Mouse (Mus musculus) ES-E14 (cell line): ENCODE data around the gene Bod1l. TPM values are rescaled to one million over a fixed set of nuclear protein-coding genes. Genes with fewer than 3 reads are reported as not detected.
A peak's percentile ranks its signal among the peaks of the same experiment; 100 is the strongest.

Source experiments
- DNase-seq: peaks from one replicate; pipeline ENCODE4 v3.0.0-alpha.2; 2013; ENCODE audit warnings: low read depth, low spot score
- H3K27ac ChIP-seq: 2 replicates; pipeline ENCODE4 v1.5.1; 2012; ENCODE audit warnings: low read depth, mild to moderate bottlenecking, low read length, moderate library complexity, mixed read lengths; ENCODE audit not compliant: poor library complexity, insufficient read depth, severe bottlenecking
- H3K36me3 ChIP-seq: 2 replicates; pipeline ENCODE4 v1.6.1; 2012; ENCODE audit warnings: mild to moderate bottlenecking, low read length, moderate library complexity, mixed read lengths; ENCODE audit not compliant: control insufficient read depth, poor library complexity, insufficient read depth, severe bottlenecking
- H3K4me1 ChIP-seq, 2 experiments: fragments of 150-350 bp in 1 of 2; sonication (generic) in 1 of 2; 2 replicates each; pipeline ENCODE4 v1.6.1; 2012; ENCODE audit warnings: low read length in 2 of 2, mild to moderate bottlenecking in 1 of 2, mixed read lengths in 1 of 2; ENCODE audit not compliant: control insufficient read depth in 2 of 2, insufficient read depth in 2 of 2, poor library complexity in 1 of 2
- H3K4me3 ChIP-seq, 2 experiments: fragments of 150-350 bp in 1 of 2; sonication (generic) in 1 of 2; 2 replicates each; pipeline ENCODE4 v1.5.1; 2012; ENCODE audit warnings: low read length in 2 of 2, low read depth in 1 of 2, mild to moderate bottlenecking in 1 of 2, mixed read lengths in 1 of 2; ENCODE audit not compliant: insufficient read depth in 1 of 2, poor library complexity in 1 of 2, severe bottlenecking in 1 of 2
- H3K9ac ChIP-seq: 2 replicates; pipeline ENCODE4 v1.6.1; 2012; ENCODE audit warnings: low read depth, mild to moderate bottlenecking, low read length, mixed read lengths; ENCODE audit not compliant: poor library complexity, insufficient read depth, severe bottlenecking
- H3K9me3 ChIP-seq: fragments of 150-350 bp; sonication (generic); 2 replicates; pipeline ENCODE4 v1.6.1; 2012; ENCODE audit warnings: low read depth, mild to moderate bottlenecking, low read length; ENCODE audit not compliant: control insufficient read depth, insufficient read depth
- CHD2 ChIP-seq: IDR thresholded peaks from 2 replicates; pipeline ENCODE4 v1.6.1; 2014; ENCODE audit warnings: mild to moderate bottlenecking, low read depth, low read length, inconsistent platforms
- HCFC1 ChIP-seq: IDR thresholded peaks from 2 replicates; pipeline ENCODE4 v1.6.1; 2012; ENCODE audit warnings: low read length, inconsistent platforms, borderline replicate concordance; ENCODE audit not compliant: insufficient read depth
- MAFK ChIP-seq: IDR thresholded peaks from 2 replicates; pipeline ENCODE4 v1.6.1; 2014; ENCODE audit warnings: mild to moderate bottlenecking, low read depth, low read length, inconsistent platforms; ENCODE audit not compliant: insufficient read depth
- ZC3H11A ChIP-seq: IDR thresholded peaks from 2 replicates; pipeline ENCODE4 v1.6.1; 2012; ENCODE audit warnings: low read depth, mild to moderate bottlenecking, inconsistent platforms, low read length, borderline replicate concordance
- ZNF384 ChIP-seq: IDR thresholded peaks from 2 replicates; pipeline ENCODE4 v1.6.1; 2012; ENCODE audit warnings: low read depth, low read length, inconsistent platforms
- in situ Hi-C, 2 experiments: fragments of 600-800 bp; cut with MboI; formaldehyde crosslinking; loops; one replicate each; pipeline ENCODE4 v1.15.1; 2025; ENCODE audit warnings: low sequenced_read_pairs in 2 of 2, inconsistent platforms in 1 of 2; ENCODE audit not compliant: unreplicated experiment in 2 of 2
- total RNA-seq: library from RNA; depleted of rRNA; stranded (reverse); fragments of 300-350 nt; gene quantifications from 2 replicates; pipeline ENCODE4 v1.2.3, GENCODE M21; 2012; rRNA removed

Gene Bod1l
- total RNA-seq, 1 experiment: 67.2 TPM

GRCm38 (mm10) chr5:41744898-41745780, 99.0 kb downstream of the Bod1l start:
- in situ Hi-C loops: no loop called here
- H3K9me3 ChIP-seq: no peaks in the 10 kb centered on the region
- H3K27ac ChIP-seq: no peak overlapping the region
- no peak for TF ChIP-seq MAFK
- TF ChIP-seq CHD2: no peak
- no peak for TF ChIP-seq HCFC1
- TF ChIP-seq ZNF384: no peak
- TF ChIP-seq ZC3H11A: no peak
- H3K36me3 ChIP-seq: no peaks in the 10 kb centered on the region
- H3K4me3 ChIP-seq: peak overlapping the region in 1 of 2 experiments; percentile 26; a peak in 1 of 4 replicates
- no peak for DNase-seq
- H3K9ac ChIP-seq: no peak overlapping the region
- H3K4me1 ChIP-seq: no peaks in the 10 kb centered on the region; a peak in 1 of 4 replicates

GRCm38 (mm10) chr5:41744234-41744633, 99.9 kb downstream of the Bod1l start:
- Histone ChIP-seq H3K36me3 (no peaks in the 10 kb centered on the region), H3K4me3 (peak overlapping the region in 1 of 2 experiments; percentile 26; a peak in 1 of 4 replicates), H3K9me3 (no peaks in the 10 kb centered on the region), H3K4me1 (no peaks in the 10 kb centered on the region; a peak in 1 of 4 replicates), H3K27ac (no peak overlapping the region), H3K9ac (no peak overlapping the region)
- DNase-seq: no peak
- in situ Hi-C loops: no loop called here
- TF ChIP-seq ZNF384: no peak
- no peak for TF ChIP-seq MAFK
- no peak for TF ChIP-seq ZC3H11A
- TF ChIP-seq HCFC1: no peak
- TF ChIP-seq CHD2: no peak

DNA sequence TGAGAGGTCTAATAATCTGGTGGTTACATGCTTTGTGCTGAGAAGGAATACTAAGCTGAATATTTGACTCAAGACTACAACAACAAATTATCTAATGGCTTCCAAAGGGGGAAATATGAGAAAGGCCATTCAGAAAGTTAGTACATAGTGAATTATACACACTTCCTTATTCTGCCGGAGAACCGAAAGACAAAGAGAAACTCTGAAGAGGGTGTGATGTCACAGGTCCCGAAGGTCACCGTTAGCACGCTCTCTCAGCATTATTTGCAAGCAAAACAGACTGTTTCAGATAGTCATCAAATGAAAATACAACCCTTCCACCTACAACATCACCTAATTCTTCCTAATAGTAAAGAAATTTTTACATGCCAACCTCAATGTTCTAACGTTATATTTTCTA, 105.3 kb downstream of the Bod1l start:
- in situ Hi-C loops: no loop called here
- H3K27ac ChIP-seq: no peak overlapping the region

More for the DNA sequence above, 105.3 kb downstream of the Bod1l start:
- Histone ChIP-seq H3K36me3 (no peaks in the 10 kb centered on the region), H3K4me1 (no peaks in the 10 kb centered on the region; a peak in 1 of 4 replicates), H3K9ac (no peak overlapping the region), H3K9me3 (no peaks in the 10 kb centered on the region), H3K4me3 (no peak overlapping the region)
- TF ChIP-seq CHD2 (no peak), ZNF384 (no peak), MAFK (no peak), ZC3H11A (no peak), HCFC1 (no peak)
- DNase-seq: no peak

Other genes starting within 250 kb of the Bod1l start
- gene Rab28, start 136.2 kb downstream of the Bod1l start, total RNA-seq: 10.1 and 11.9 TPM in 2 replicates
- gene Nkx3-2, start 79.8 kb downstream of the Bod1l start, total RNA-seq: 0.13 TPM in 1 of 2 replicates, not detected in the other
- gene Gm16223, start 223.6 kb upstream of the Bod1l start, total RNA-seq: 0.09 TPM in 1 of 2 replicates, not detected in the other